Mouse (Mus musculus): ENCODE results near the gene Tenm4.

GRCm38 (mm10) chr7:96447806-96448397, 276.9 kb downstream of the Tenm4 start:
- TF ChIP-seq ZNF384 (IDR thresholded peaks at IDR 0.05; ENCODE audit: low read depth, low read length) (no peak), CHD2 (IDR thresholded peaks at IDR 0.05; ENCODE audit: low read depth, low read length) (no peak), HCFC1 (IDR thresholded peaks at IDR 0.05; ENCODE audit: borderline replicate concordance, insufficient read depth, low read length) (no peak), ZC3H11A (IDR thresholded peaks at IDR 0.05; ENCODE audit: borderline replicate concordance, low read depth, low read length) (no peak)
